ENCODE assay signal across 8 mouse cellular contexts in genomic region chr10:86555843-86556242, GRCm38 (mm10). TPM values are rescaled to one million over a fixed set of nuclear protein-coding genes. Genes with fewer than 3 reads are reported as not detected.
DNase-seq lines count a peak whose midpoint lies in the region; ATAC-seq lines count a peak whose summit lies in the region.

No protein-coding gene starts in this region.

- H3K4me1 ChIP-seq in liver, embryonic 12.5 days: no peaks in the 10 kb centered on the region
- H3K4me1 ChIP-seq in embryonic facial prominence, embryonic 11.5 days (ENCODE audit: control insufficient read depth, insufficient read depth, low read length): no peaks in the 10 kb centered on the region

- no peak overlapping the region for H3K4me3 ChIP-seq in liver, embryonic 12.5 days
- no peak overlapping the region for H3K4me3 ChIP-seq in embryonic facial prominence, embryonic 11.5 days (ENCODE audit: low read depth, low read length)

- H3K36me3 ChIP-seq in liver, embryonic 12.5 days: no peaks in the 10 kb centered on the region
- H3K36me3 ChIP-seq in embryonic facial prominence, embryonic 11.5 days (replicated peaks; ENCODE audit: control insufficient read depth, insufficient read depth, low read depth, low read length): no peaks in the 10 kb centered on the region
- H3K36me3 ChIP-seq in splenic B cell, adult 2 months (ENCODE audit: control insufficient read depth, insufficient read depth, low read length, poor library complexity, severe bottlenecking): no peaks in the 10 kb centered on the region

- H3K4me2 ChIP-seq in liver, embryonic 12.5 days: no peak overlapping the region
- no peak overlapping the region for H3K4me2 ChIP-seq in embryonic facial prominence, embryonic 11.5 days (ENCODE audit: low read depth, low read length)

- no peak for ATAC-seq in liver, embryonic 12.5 days
- ATAC-seq in embryonic facial prominence, embryonic 11.5 days (replicated peaks; ENCODE audit: insufficient number of reproducible peaks, low FRiP score, low TSS enrichment, low read depth): no peak

- 44% methylated on average over 8 of the region's 8 CpGs for WGBS in liver, embryonic 12.5 days (ENCODE audit: insufficient replicate concordance)
- 64% methylated on average over 8 of the region's 8 CpGs for WGBS in embryonic facial prominence, embryonic 11.5 days

- no peak overlapping the region for H3K9ac ChIP-seq in liver, embryonic 12.5 days
- no peak overlapping the region for H3K9ac ChIP-seq in embryonic facial prominence, embryonic 11.5 days (replicated peaks; ENCODE audit: low read length)

- no peaks in the 10 kb centered on the region for H3K9me3 ChIP-seq in liver, embryonic 12.5 days (replicated peaks)
- no peaks in the 10 kb centered on the region for H3K9me3 ChIP-seq in embryonic facial prominence, embryonic 11.5 days (replicated peaks; ENCODE audit: control insufficient read depth, low read length)

- peak; percentile 17 to 35 for DNase-seq in adrenal gland, adult (ENCODE audit: inconsistent age in 2 of 2, low spot score in 1 of 2)
- DNase-seq in adrenal gland, adult 18-20 months (ENCODE audit: low spot score in 2 of 2): no peak
- peak; percentile 6 for DNase-seq in liver
- DNase-seq in embryonic facial prominence, embryonic 11.5 days (ENCODE audit: low spot score): peak; percentile 4
- peak; percentile 3 for DNase-seq in splenic B cell, adult 2 months (ENCODE audit: low read depth, low spot score)
- DNase-seq in frontal cortex, adult 2 months (ENCODE audit: extremely low spot score in 1 of 2, low spot score in 1 of 2): no peak
- no peak for DNase-seq in right cerebral cortex, adult 18-20 months

- no peak overlapping the region for H3K27ac ChIP-seq in liver, embryonic 12.5 days
- H3K27ac ChIP-seq in embryonic facial prominence, embryonic 11.5 days (replicated peaks; ENCODE audit: low read depth, low read length): no peak overlapping the region

- no peaks in the 10 kb centered on the region for H3K27me3 ChIP-seq in liver, embryonic 12.5 days (replicated peaks)
- H3K27me3 ChIP-seq in embryonic facial prominence, embryonic 11.5 days (ENCODE audit: control insufficient read depth, insufficient read depth, low read length): no peaks in the 10 kb centered on the region
- no peaks in the 10 kb centered on the region for H3K27me3 ChIP-seq in splenic B cell, adult 2 months (ENCODE audit: control insufficient read depth, insufficient read depth, low read length, poor library complexity, severe bottlenecking)

RNA-seq across cellular contexts. Expression of gene Syn3, which starts 57.1 kb away (rescaled TPM):
- total RNA-seq in adrenal gland, adult 18-20 months (2021): 1 to 10 TPM; 1.6 to 1.9 TPM
- 0.42 and 0.57 TPM in 2 replicates for polyA plus RNA-seq in liver, embryonic 12.5 days (2016; fragmentation: Nextera tagmentation; extraction: Ambion mirVana)
- polyA plus RNA-seq in embryonic facial prominence, embryonic 11.5 days (2014; fragmentation: Nextera tagmentation; extraction: Ambion mirVana): 2.0 and 3.1 TPM in 2 replicates
- 9.8 and 10.4 TPM in 2 replicates for polyA plus RNA-seq in frontal cortex, adult 2 months (2012; rRNA removed)

Comparison
In these comparisons a context has a peak if more than half of its experiments do, and no peak if none do; other contexts are left out.
1. DNase-seq: peak in adrenal gland, adult (2 of 2), liver (single experiment), embryonic facial prominence, embryonic 11.5 days (single experiment) and splenic B cell, adult 2 months (single experiment); none in adrenal gland, adult 18-20 months (0 of 2), frontal cortex, adult 2 months (0 of 2) and right cerebral cortex, adult 18-20 months (single experiment).